Mouse (Mus musculus) layer of hippocampus, adult 9-10 months (tissue): ENCODE measurements around the gene Ankfn1.

Experiments
- DNase-seq: peaks from one replicate; pipeline ENCODE4 v3.0.0; 2022; ENCODE audit warnings: low spot score

The Ankfn1 gene

DNA sequence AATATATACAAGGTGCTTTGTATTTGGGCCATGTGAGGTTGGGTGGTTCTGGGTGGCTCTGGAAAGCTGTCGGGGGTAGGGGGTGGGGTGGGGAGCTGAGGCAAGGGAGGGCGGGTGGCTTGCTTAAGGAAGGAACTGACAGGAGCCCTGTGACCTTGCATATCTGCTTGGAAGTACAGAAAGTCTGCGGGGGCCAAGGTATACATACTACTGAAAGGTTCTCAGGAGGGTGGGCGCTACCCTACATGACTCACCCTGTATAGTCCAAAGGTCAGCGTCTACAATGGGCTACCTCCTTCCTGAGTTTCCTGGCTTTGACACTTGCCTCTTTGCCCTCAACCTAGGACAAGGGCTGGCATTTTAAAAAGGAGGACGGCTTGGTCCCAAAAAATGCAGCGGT, 407.1 kb downstream of the Ankfn1 start:
- no peak for DNase-seq

DNA sequence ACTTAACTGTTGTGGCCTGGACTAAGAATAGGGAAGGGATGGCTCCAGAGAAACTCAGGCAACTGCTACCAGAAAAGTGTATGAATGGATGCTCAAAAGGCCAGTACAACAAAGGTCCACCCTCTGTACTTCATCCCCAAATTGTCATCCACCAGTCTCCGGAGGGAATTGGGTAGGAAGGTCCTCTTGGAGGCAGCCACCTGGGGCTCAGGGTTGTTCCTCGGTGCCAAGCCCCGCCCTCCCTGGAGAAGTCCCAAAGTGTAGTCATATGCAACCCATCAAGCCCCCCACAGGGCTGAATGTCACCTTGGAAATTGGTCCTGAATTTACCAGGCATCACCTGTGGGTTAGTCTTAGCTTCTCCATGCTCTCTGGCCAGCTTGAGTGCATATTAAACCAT, 413.5 kb downstream of the Ankfn1 start:
- DNase-seq, result no peak

DNA sequence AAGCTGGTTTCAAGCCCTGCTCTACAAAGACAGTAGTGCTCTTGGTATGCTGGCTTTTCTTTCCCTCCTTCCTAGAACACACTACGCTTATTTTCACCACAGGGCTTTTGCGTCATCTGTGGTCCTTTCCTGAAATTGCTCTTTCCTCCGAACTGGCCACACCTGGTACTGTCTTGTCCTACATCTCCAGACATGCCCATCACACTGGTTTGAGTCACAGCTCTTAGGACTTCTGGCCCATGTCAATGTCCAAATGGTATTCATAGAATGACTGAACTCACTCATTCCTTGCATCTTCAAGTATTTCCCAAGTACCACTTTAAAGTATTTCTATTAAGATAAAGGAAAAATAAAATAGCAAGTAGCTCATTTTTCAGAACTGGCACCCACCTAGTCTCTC, 416.6 kb downstream of the Ankfn1 start:
- no peak for DNase-seq

DNA sequence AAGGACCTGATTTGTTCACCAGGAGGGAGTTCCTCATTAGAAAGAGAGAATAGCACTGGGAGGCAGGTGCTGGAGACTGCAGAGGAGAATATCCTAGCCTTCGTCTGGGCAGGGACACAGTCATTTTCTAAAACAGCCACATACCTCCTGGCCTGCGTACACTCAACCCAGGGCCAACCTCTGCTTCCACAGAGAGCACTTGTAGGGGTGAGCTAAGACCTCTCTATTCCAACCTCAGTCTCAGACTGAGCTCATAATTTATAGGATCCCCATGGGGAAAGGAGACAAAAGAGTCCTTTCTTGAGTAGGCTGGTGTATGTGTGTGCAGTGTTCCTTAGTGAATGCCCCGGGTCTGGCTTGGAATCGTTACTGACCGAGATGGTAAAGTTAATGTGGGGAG, 418.9 kb downstream of the Ankfn1 start:
- no peak for DNase-seq

DNA sequence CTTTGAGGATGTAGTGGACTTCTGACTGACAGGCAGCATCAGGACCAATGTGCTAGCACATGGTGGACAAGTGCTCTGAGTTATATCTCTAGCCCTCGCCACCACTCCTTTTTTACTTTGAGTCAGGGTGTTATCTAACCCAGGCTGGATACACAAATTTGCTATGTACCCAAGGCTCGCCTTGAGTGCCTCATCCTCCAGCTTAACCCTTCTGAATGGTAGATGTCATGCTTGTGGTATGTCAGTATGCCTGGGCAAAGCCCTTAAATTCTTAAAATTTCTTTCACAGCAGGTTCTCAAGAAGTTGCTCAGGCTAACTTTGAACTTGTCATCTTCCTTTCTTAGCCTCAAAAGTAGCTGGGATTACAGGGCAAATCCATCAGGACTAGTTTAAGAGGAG, 421.0 kb downstream of the Ankfn1 start:
- no peak for DNase-seq

DNA sequence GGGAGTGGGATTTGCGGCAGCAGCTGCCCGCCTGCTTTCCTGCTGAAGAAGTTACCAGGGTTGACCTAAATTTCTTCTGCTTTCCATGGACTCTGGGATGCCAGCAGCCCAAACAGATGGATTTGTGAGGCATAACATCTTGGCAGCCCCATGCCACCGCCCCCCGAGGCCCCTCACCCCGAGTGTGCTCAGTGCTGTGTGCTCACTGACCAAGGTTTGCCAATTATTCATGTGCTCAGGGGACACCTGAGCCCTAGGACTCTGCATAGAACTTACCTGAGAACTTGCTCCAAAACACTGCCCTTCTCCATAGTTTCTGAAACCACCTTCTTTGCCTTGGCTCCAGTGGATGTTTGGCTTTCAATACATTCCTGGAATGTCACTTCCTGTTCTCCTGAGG, 421.4 kb downstream of the Ankfn1 start:
- no peak for DNase-seq

DNA sequence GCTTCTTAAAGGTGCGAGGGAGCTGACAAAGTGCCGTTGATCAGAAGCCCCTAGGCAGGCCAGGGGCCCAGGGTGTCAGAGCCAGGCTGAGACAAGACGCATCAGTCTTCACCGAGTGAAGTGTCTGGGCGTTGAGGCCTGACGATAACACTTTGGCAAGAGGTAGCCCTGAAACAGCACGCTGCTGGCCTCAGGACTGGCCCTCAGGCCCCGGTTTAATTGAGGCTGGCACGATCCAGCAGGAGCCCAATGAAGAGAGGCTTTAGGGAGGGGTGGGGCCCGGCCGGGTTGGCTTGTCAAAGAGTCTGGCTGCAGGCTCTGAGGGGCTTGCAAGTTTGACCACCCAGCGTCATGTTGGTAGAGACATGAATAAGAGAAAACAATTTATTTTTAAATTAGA, 437.2 kb downstream of the Ankfn1 start:
- no peak for DNase-seq
